Mouse (Mus musculus) lung, postnatal 0 days (tissue): ENCODE measurements around the gene Ston2. TPM values are rescaled to one million over a fixed set of nuclear protein-coding genes. Genes with fewer than 3 reads are reported as not detected.
"Not testable (repeated sequence)": the region's sequence is repeated elsewhere in the genome, so short reads cannot be mapped to it uniquely, and the experiment has no call there.

ENCODE experiments used
- ATAC-seq: fragments of 200-750 bp; cut with Nextera tagmentation; 2 replicates; pipeline ENCODE4 v1.8.0; 2017; ENCODE audit warnings: moderate library complexity
- DNase-seq: peaks from one replicate; pipeline ENCODE4 v3.0.0-alpha.2; 2016; ENCODE audit warnings: low spot score
- H3K27ac ChIP-seq: fragments of 300-500 bp; sonication (generic); 2 replicates; pipeline ENCODE4 v1.5.1; 2014; ENCODE audit warnings: antibody characterized with exemption, mild to moderate bottlenecking, low read length, mixed read lengths
- H3K27me3 ChIP-seq: fragments of 300-500 bp; sonication (generic); replicated peaks from 2 replicates; pipeline ENCODE4 v1.6.1; 2014; ENCODE audit warnings: low read length, mixed read lengths; ENCODE audit not compliant: insufficient read depth
- H3K36me3 ChIP-seq: fragments of 300-500 bp; sonication (generic); 2 replicates; pipeline ENCODE4 v1.6.1; 2014; ENCODE audit warnings: low read length, mixed read lengths; ENCODE audit not compliant: insufficient read depth
- H3K4me1 ChIP-seq: fragments of 300-500 bp; sonication (generic); 2 replicates; pipeline ENCODE4 v1.6.1; 2014; ENCODE audit warnings: antibody characterized with exemption, low read depth, low read length, mixed read lengths; ENCODE audit not compliant: insufficient read depth
- H3K4me2 ChIP-seq: fragments of 300-500 bp; sonication (generic); replicated peaks from 2 replicates; pipeline ENCODE4 v1.6.1; 2014; ENCODE audit warnings: low read depth, mild to moderate bottlenecking, low read length, moderate library complexity, mixed read lengths
- H3K4me3 ChIP-seq: fragments of 300-500 bp; sonication (generic); 2 replicates; pipeline ENCODE4 v1.5.1; 2014; ENCODE audit warnings: low read depth, low read length
- H3K9ac ChIP-seq: fragments of 300-500 bp; sonication (generic); replicated peaks from 2 replicates; pipeline ENCODE4 v1.6.1; 2014; ENCODE audit warnings: low read depth, mild to moderate bottlenecking
- H3K9me3 ChIP-seq: fragments of 300-500 bp; sonication (generic); 2 replicates; pipeline ENCODE4 v1.6.1; 2016; ENCODE audit warnings: low read length, mixed read lengths
- CTCF ChIP-seq: IDR thresholded peaks from 2 replicates; pipeline ENCODE4 v1.5.1; 2016; ENCODE audit warnings: antibody characterized with exemption, mild to moderate bottlenecking
- EP300 ChIP-seq: IDR thresholded peaks from 2 replicates; pipeline ENCODE4 v1.6.1; 2016; ENCODE audit warnings: antibody characterized with exemption, mild to moderate bottlenecking, control low read depth
- WGBS: fragments of 180-500 bp; shearing (Covaris S2); extraction: QIAGEN DNeasy Blood & Tissue Kit; methylation state at CpG from one replicate; pipeline ENCODE4 v1.1.7; 2014; 5-methylcytosine and 5-hydroxymethylcytosine counted together
- microRNA-seq: library from miRNA; unstranded; fragments of <30 nt; microRNA quantifications from one replicate; pipeline ENCODE4, GENCODE M21; 2016
- polyA plus RNA-seq: library from polyadenylated mRNA; unstranded; fragments of >200 nt; fragmentation: Nextera tagmentation; extraction: Ambion mirVana; gene quantifications from 2 replicates; pipeline ENCODE4 v1.2.1, GENCODE M21; 2015

The Ston2 gene
- polyA plus RNA-seq, 1 experiment from 2014 or later: 6.2 TPM

DNA sequence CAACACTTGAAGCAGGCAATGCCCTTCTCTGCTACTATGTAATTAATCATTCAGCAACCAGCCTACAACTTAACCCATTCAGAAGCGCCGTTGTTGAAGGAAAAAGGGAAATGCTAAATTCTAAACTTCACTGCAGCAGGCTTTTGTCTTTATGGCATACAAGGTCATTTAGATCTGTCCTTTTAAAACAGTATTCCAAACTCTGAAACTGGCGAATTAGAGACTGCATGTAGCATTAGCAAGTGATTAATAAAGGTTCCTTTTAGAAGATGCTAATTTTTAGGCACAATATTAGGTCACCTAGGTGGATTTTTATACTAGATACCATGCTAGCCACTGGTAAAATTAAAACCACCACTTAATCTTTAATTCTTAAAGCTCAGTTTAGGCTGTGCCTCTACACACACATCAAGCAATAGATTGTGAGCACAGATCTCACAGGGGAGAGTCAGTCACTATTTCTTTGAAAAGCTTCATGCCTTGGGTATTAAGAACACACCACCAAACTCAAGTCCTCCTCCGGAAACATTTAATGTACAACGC, 200.6 kb downstream of the Ston2 start:
- Histone ChIP-seq H3K4me3 (peak overlapping the region; percentile 85), H3K27me3 (no peaks in the 10 kb centered on the region), H3K9me3 (no peaks in the 10 kb centered on the region), H3K9ac (peak overlapping the region; percentile 96), H3K27ac (peak overlapping the region; percentile 100), H3K4me1 (peaks cover 13% of the 10 kb centered on the region; the same call in 1 of the 2 replicates), H3K4me2 (peak overlapping the region; percentile 64), H3K36me3 (no peaks in the 10 kb centered on the region)
- ATAC-seq (no peak), DNase-seq (no peak)
- WGBS: 6% methylated on average over 5 of the region's 5 CpGs
- TF ChIP-seq CTCF: no peak

DNA sequence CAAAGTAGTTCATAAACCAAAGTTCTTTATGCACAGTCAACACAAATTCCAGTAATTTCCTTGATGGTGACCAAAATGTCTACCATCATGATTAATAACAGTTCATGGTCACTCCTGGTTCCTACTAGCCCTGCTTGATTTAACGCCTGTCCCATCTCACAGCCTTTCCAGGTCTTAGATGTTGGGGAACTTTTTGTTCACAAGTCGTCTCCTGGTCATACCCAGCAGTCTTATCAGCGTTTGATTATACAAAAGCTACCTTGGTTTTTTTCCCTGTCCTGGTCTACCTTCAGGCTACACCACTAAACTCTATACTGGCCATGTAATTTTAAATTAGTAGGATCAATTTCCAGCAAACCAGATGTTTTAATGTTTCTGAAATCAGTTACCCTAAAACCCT, 201.1 kb downstream of the Ston2 start:
- Histone ChIP-seq H3K27ac (no peak overlapping the region), H3K4me1 (peaks cover 13% of the 10 kb centered on the region; the same call in 1 of the 2 replicates), H3K4me2 (peak overlapping the region; percentile 64; the same call in 1 of the 2 replicates), H3K9ac (no peak overlapping the region), H3K27me3 (no peaks in the 10 kb centered on the region), H3K4me3 (no peak overlapping the region), H3K36me3 (no peaks in the 10 kb centered on the region), H3K9me3 (no peaks in the 10 kb centered on the region)
- WGBS: 40% methylated on average over 3 of the region's 3 CpGs
- ATAC-seq (no peak), DNase-seq (no peak)
- TF ChIP-seq CTCF: no peak
- no peak for TF ChIP-seq EP300

DNA sequence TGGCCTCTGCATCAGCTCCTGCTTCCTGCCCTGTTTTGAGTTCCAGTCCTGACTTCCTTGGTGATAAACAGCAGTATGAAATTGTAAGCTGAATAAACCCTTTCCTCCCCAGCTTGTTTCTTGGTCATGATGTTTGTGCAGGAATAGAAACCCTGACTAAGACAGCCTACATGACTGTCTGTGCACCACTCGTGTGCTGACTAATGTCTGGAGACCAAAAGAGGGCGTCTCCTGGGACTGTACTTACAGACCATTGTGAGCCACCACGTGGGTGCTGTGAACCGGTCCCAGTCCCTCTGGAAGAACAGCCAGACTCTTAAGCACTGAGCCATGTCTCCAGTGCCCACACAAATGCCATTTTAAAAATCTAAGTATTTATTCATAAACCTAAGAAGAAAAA, 202.4 kb downstream of the Ston2 start:
- not testable (repeated sequence) for ATAC-seq, DNase-seq, H3K4me2 ChIP-seq, H3K36me3 ChIP-seq, H3K27me3 ChIP-seq, H3K9ac ChIP-seq, H3K4me3 ChIP-seq, H3K9me3 ChIP-seq, H3K27ac ChIP-seq
- WGBS: 97% methylated on average over 4 of the region's 4 CpGs
- peaks cover 10% of the 10 kb centered on the region; the same call in 1 of the 2 replicates for H3K4me1 ChIP-seq

DNA sequence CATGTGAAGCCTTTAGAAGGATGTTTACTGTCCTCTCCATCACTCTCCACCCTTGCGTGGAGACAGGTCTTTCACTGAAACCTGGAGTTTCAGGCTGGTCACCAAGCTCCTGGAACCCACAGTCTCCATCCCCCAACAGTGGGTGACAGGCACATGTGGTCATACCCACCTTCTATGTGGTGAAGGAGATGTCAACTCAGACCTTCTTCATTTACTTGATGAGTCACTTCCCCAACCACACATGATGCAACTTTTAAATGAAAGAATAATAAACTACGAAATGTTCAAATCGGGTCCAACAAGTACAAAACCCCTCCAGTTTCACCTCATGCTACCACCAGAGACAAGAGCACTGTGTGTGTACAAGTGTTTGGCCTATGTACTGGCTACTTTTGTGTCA, 203.0 kb downstream of the Ston2 start:
- TF ChIP-seq EP300 (no peak), CTCF (no peak)
- Histone ChIP-seq H3K9ac (no peak overlapping the region), H3K4me3 (no peak overlapping the region), H3K27me3 (no peaks in the 10 kb centered on the region), H3K36me3 (no peaks in the 10 kb centered on the region), H3K27ac (no peak overlapping the region), H3K4me1 (peaks cover 8% of the 10 kb centered on the region; the same call in 1 of the 2 replicates), H3K4me2 (no peak overlapping the region), H3K9me3 (no peaks in the 10 kb centered on the region)
- ATAC-seq (no peak), DNase-seq (no peak)
- WGBS: 80% methylated on average over 3 of the region's 3 CpGs

DNA sequence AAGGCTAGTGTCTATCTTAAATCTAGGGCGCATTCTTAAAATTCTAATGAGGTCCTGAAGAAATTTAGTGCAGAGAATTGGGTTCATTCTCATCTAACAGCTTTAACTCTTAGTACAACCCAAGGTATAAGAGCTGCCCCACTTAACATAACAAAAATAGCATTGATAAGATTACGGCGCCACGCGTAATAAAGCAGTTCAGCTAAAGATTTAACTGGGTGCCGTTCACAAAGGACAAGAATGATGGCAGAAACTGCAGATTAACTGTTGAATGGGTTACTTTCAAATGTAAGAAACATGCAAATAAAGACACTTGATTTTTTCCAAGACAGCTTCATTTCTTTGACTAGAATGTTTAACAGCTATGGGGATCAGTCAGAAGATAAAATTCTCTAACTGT, 204.8 kb downstream of the Ston2 start:
- Histone ChIP-seq H3K9ac (no peak overlapping the region), H3K4me2 (no peak overlapping the region), H3K4me3 (no peak overlapping the region), H3K27ac (no peak overlapping the region), H3K27me3 (no peaks in the 10 kb centered on the region), H3K4me1 (peaks cover 8% of the 10 kb centered on the region; the same call in 1 of the 2 replicates), H3K36me3 (no peaks in the 10 kb centered on the region), H3K9me3 (no peaks in the 10 kb centered on the region)
- DNase-seq: no peak
- ATAC-seq: no peak
- TF ChIP-seq EP300: no peak
- 68% methylated on average over 6 of the region's 6 CpGs for whole genome bisulfite sequencing

Small RNAs within 50 kb of the gene (microRNA-seq; reads per million reads assigned to microRNA genes)
- not detected for gene Gm22015

Other genes with a start within 250 kb of the Ston2 start
- 25.0 and 30.3 TPM in 2 replicates for gene Gtf2a1, start 197.9 kb downstream of the Ston2 start, polyA plus RNA-seq
- gene Sel1l, start 60.8 kb upstream of the Ston2 start, polyA plus RNA-seq: 102 and 109 TPM in 2 replicates